Mouse (Mus musculus): ENCODE results near the gene Scyl2. TPM values are rescaled to one million over a fixed set of nuclear protein-coding genes. Genes with fewer than 3 reads are reported as not detected.

Gene Scyl2
- polyA plus RNA-seq, 1 experiment: 7.2 TPM

DNA sequence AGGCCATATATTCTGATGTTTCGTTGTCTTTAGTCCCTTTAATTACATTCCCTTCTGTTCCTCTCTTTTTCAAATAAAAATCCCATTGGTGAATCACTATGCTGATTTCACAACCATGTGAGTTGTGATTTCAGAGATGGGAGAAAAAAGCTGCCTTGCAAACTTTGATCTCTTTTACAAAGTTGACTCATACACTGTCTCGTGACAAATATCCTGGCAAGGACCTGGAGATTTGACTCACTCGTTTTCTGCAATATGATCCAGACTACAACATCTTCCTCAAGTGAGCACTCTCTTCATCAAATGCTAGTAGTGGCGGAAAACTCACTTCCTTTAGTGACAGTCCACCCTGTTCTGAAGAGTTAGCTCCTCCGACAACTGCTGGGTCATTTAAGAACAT lies 86.8 kb downstream of the Scyl2 start:
- no peak for TF ChIP-seq SRF (IDR thresholded peaks at IDR 0.05; ENCODE audit: control insufficient read depth, insufficient read length, low read depth)
- no peak for TF ChIP-seq MYOD1 (IDR thresholded peaks at IDR 0.05; ENCODE audit: control insufficient read depth in 1 of 3, insufficient read length in 2 of 3, low read depth in 2 of 3)
- TF ChIP-seq CEBPB (IDR thresholded peaks at IDR 0.05; ENCODE audit: insufficient read depth, poor library complexity, severe bottlenecking): peak; percentile 84
- TF ChIP-seq POLR2A (IDR thresholded peaks at IDR 0.05; ENCODE audit: insufficient read length, low read depth): no peak
- no peak for TF ChIP-seq POLR2AphosphoS2 (IDR thresholded peaks at IDR 0.05; ENCODE audit: insufficient read length, low read depth)
- TF ChIP-seq MAX (IDR thresholded peaks at IDR 0.05; ENCODE audit: low read depth): no peak
- TF ChIP-seq USF1 (IDR thresholded peaks at IDR 0.05; ENCODE audit: low read depth): peak; percentile 44
- TF ChIP-seq MYOG (IDR thresholded peaks at IDR 0.05; ENCODE audit: control insufficient read depth in 1 of 3, insufficient read depth in 1 of 3, insufficient read length in 2 of 3, low read depth in 2 of 3): no peak

GRCm38 (mm10) chr10:89597275-89597674 lies 88.8 kb downstream of the Scyl2 start:
- H3K4me2 ChIP-seq (ENCODE audit: low read depth): no peak overlapping the region
- no peak overlapping the region for H3ac ChIP-seq (ENCODE audit: control insufficient read depth, insufficient read length)
- no peaks in the 10 kb centered on the region for H3K36me3 ChIP-seq (ENCODE audit: control insufficient read depth, insufficient read depth)
- H3K27me3 ChIP-seq (ENCODE audit: control insufficient read depth, insufficient read depth, insufficient read length): no peaks in the 10 kb centered on the region
- no peak for TF ChIP-seq POLR2A (IDR thresholded peaks at IDR 0.05; ENCODE audit: insufficient read length, low read depth)
- no peak for TF ChIP-seq TCF3 (IDR thresholded peaks at IDR 0.05; ENCODE audit: insufficient read length, low read depth)
- TF ChIP-seq REST (IDR thresholded peaks at IDR 0.05; ENCODE audit: insufficient read depth, insufficient read length): no peak
- H3K79me2 ChIP-seq (ENCODE audit: control insufficient read depth, insufficient read depth): no peaks in the 10 kb centered on the region
- H3K4me3 ChIP-seq: no peak overlapping the region

More for the DNA sequence above, 86.8 kb downstream of the Scyl2 start:
- no peaks in the 10 kb centered on the region for H3K79me2 ChIP-seq (ENCODE audit: control insufficient read depth, insufficient read depth)
- H3K27me3 ChIP-seq (ENCODE audit: control insufficient read depth, insufficient read depth, insufficient read length): no peaks in the 10 kb centered on the region
- H3K4me3 ChIP-seq: no peak overlapping the region
- H3K36me3 ChIP-seq (ENCODE audit: control insufficient read depth, insufficient read depth): no peaks in the 10 kb centered on the region
- no peak overlapping the region for H3K4me2 ChIP-seq (ENCODE audit: low read depth)
- H3ac ChIP-seq (ENCODE audit: control insufficient read depth, insufficient read length): no peak overlapping the region

DNA sequence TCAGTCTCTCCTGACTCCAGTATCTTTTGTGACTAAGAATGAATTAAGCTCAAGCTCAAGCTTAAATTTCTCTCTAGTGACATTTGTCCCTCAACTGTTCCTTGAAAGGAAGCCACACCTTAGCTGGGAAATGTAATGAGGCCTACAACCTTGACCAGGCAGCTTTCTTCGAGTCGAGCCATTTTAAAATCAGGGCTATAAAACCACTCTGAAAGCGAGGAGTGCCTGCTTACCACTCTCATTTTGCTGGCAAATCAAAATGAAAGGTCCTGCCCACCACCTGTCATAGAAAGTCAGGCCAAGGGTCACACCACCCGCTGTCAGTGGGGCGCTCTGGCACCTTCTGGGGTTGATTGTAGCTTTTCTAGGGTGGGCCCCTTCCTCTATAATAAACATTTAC lies 90.2 kb downstream of the Scyl2 start:
- TF ChIP-seq MAX (IDR thresholded peaks at IDR 0.05; ENCODE audit: low read depth) (no peak), E2F4 (IDR thresholded peaks at IDR 0.05; ENCODE audit: insufficient read depth) (no peak), USF1 (IDR thresholded peaks at IDR 0.05; ENCODE audit: low read depth) (no peak), TCF3 (IDR thresholded peaks at IDR 0.05; ENCODE audit: insufficient read length, low read depth) (no peak), TCF12 (IDR thresholded peaks at IDR 0.05; ENCODE audit: insufficient read depth, poor library complexity, severe bottlenecking) (no peak), POLR2AphosphoS2 (IDR thresholded peaks at IDR 0.05; ENCODE audit: insufficient read length, low read depth) (no peak), POLR2A (IDR thresholded peaks at IDR 0.05; ENCODE audit: insufficient read length, low read depth) (no peak), MYOG (IDR thresholded peaks at IDR 0.05; ENCODE audit: control insufficient read depth in 1 of 3, insufficient read depth in 1 of 3, insufficient read length in 2 of 3, low read depth in 2 of 3) (no peak), REST (IDR thresholded peaks at IDR 0.05; ENCODE audit: insufficient read depth, insufficient read length) (no peak), SRF (IDR thresholded peaks at IDR 0.05; ENCODE audit: control insufficient read depth, insufficient read length, low read depth) (no peak), CEBPB (IDR thresholded peaks at IDR 0.05; ENCODE audit: insufficient read depth, poor library complexity, severe bottlenecking) (no peak), MYOD1 (IDR thresholded peaks at IDR 0.05; ENCODE audit: control insufficient read depth in 1 of 3, insufficient read length in 2 of 3, low read depth in 2 of 3) (no peak)
- Histone ChIP-seq H3K4me2 (ENCODE audit: low read depth) (no peak overlapping the region), H3K79me2 (ENCODE audit: control insufficient read depth, insufficient read depth) (no peaks in the 10 kb centered on the region), H3K36me3 (ENCODE audit: control insufficient read depth, insufficient read depth) (no peaks in the 10 kb centered on the region), H3K27me3 (ENCODE audit: control insufficient read depth, insufficient read depth, insufficient read length) (no peaks in the 10 kb centered on the region), H3K4me3 (no peak overlapping the region), H3ac (ENCODE audit: control insufficient read depth, insufficient read length) (no peak overlapping the region)

- Histone ChIP-seq H3K79me2 (ENCODE audit: control insufficient read depth, insufficient read depth) (no peaks in the 10 kb centered on the region), H3K4me3 (no peak overlapping the region), H3K36me3 (ENCODE audit: control insufficient read depth, insufficient read depth) (no peaks in the 10 kb centered on the region), H3ac (ENCODE audit: control insufficient read depth, insufficient read length) (no peak overlapping the region), H3K27me3 (ENCODE audit: control insufficient read depth, insufficient read depth, insufficient read length) (no peaks in the 10 kb centered on the region), H3K4me2 (ENCODE audit: low read depth) (no peak overlapping the region)
- no peak for TF ChIP-seq TCF3 (IDR thresholded peaks at IDR 0.05; ENCODE audit: insufficient read length, low read depth)
- no peak for TF ChIP-seq REST (IDR thresholded peaks at IDR 0.05; ENCODE audit: insufficient read depth, insufficient read length)
- no peak for TF ChIP-seq USF1 (IDR thresholded peaks at IDR 0.05; ENCODE audit: low read depth)
- TF ChIP-seq POLR2A (IDR thresholded peaks at IDR 0.05; ENCODE audit: insufficient read length, low read depth): no peak
- TF ChIP-seq CEBPB (IDR thresholded peaks at IDR 0.05; ENCODE audit: insufficient read depth, poor library complexity, severe bottlenecking): no peak
Measured at GRCm38 (mm10) chr10:89595514-89595913, 90.6 kb downstream of the Scyl2 start.

- Histone ChIP-seq H3ac (ENCODE audit: control insufficient read depth, insufficient read length) (no peak overlapping the region), H3K36me3 (ENCODE audit: control insufficient read depth, insufficient read depth) (no peaks in the 10 kb centered on the region), H3K4me2 (ENCODE audit: low read depth) (no peak overlapping the region), H3K27me3 (ENCODE audit: control insufficient read depth, insufficient read depth, insufficient read length) (no peaks in the 10 kb centered on the region), H3K4me3 (no peak overlapping the region), H3K79me2 (ENCODE audit: control insufficient read depth, insufficient read depth) (no peaks in the 10 kb centered on the region)
- TF ChIP-seq REST (IDR thresholded peaks at IDR 0.05; ENCODE audit: insufficient read depth, insufficient read length) (no peak), SRF (IDR thresholded peaks at IDR 0.05; ENCODE audit: control insufficient read depth, insufficient read length, low read depth) (no peak)
Measured at GRCm38 (mm10) chr10:89594309-89594708, 91.8 kb downstream of the Scyl2 start.

DNA sequence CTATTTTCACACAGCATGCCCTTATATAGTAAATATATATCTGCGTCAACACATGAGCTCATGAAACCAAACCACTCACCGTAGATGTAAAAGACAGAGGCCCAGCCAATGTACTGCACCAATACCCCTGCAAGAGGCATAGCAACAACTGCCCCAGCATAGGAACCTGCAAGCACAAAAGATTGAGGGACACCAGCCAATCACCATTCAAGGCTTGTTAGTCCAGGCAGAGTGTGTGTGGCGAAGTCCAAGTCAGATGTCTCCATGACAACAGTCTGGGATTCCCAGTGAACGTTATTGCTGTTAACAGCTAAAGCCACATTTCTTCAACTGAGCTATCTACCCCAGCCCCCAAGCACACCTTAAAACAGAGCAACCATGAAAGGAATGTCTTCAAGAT lies 93.3 kb downstream of the Scyl2 start:
- Histone ChIP-seq H3K79me2 (ENCODE audit: control insufficient read depth, insufficient read depth) (no peaks in the 10 kb centered on the region), H3K36me3 (ENCODE audit: control insufficient read depth, insufficient read depth) (no peaks in the 10 kb centered on the region), H3K4me3 (no peak overlapping the region), H3ac (ENCODE audit: control insufficient read depth, insufficient read length) (no peak overlapping the region), H3K4me2 (ENCODE audit: low read depth) (no peak overlapping the region), H3K27me3 (ENCODE audit: control insufficient read depth, insufficient read depth, insufficient read length) (no peaks in the 10 kb centered on the region)
- TF ChIP-seq TCF12 (IDR thresholded peaks at IDR 0.05; ENCODE audit: insufficient read depth, poor library complexity, severe bottlenecking) (no peak), E2F4 (IDR thresholded peaks at IDR 0.05; ENCODE audit: insufficient read depth) (no peak), REST (IDR thresholded peaks at IDR 0.05; ENCODE audit: insufficient read depth, insufficient read length) (no peak), MYOG (IDR thresholded peaks at IDR 0.05; ENCODE audit: control insufficient read depth in 1 of 3, insufficient read depth in 1 of 3, insufficient read length in 2 of 3, low read depth in 2 of 3) (no peak), USF1 (IDR thresholded peaks at IDR 0.05; ENCODE audit: low read depth) (no peak), TCF3 (IDR thresholded peaks at IDR 0.05; ENCODE audit: insufficient read length, low read depth) (no peak), POLR2AphosphoS2 (IDR thresholded peaks at IDR 0.05; ENCODE audit: insufficient read length, low read depth) (no peak), CEBPB (IDR thresholded peaks at IDR 0.05; ENCODE audit: insufficient read depth, poor library complexity, severe bottlenecking) (no peak), SRF (IDR thresholded peaks at IDR 0.05; ENCODE audit: control insufficient read depth, insufficient read length, low read depth) (no peak)
